Mouse (Mus musculus) hindbrain, embryonic 11.5 days (tissue): ENCODE measurements around the gene Eef2k. TPM values are rescaled to one million over a fixed set of nuclear protein-coding genes. Genes with fewer than 3 reads are reported as not detected.
"Not testable (repeated sequence)": the region's sequence is repeated elsewhere in the genome, so short reads cannot be mapped to it uniquely, and the experiment has no call there.

ENCODE experiments used
- ATAC-seq: fragments of 200-750 bp; cut with Nextera tagmentation; 2 replicates; pipeline ENCODE4 v1.8.0; 2017; ENCODE audit warnings: mild to moderate bottlenecking, moderate TSS enrichment, moderate library complexity; ENCODE audit not compliant: low FRiP score
- DNase-seq: peaks from one replicate; pipeline ENCODE4 v3.0.0-alpha.2; 2015; ENCODE audit warnings: low spot score
- H3K27ac ChIP-seq: fragments of 300-500 bp; sonication (generic); 2 replicates; pipeline ENCODE4 v1.5.1; 2014; ENCODE audit warnings: mild to moderate bottlenecking, low read depth, low read length
- H3K27me3 ChIP-seq: fragments of 300-500 bp; sonication (generic); 2 replicates; pipeline ENCODE4 v1.6.1; 2014; ENCODE audit warnings: mild to moderate bottlenecking, low read length, moderate library complexity, mixed read lengths; ENCODE audit not compliant: control insufficient read depth, insufficient read depth
- H3K36me3 ChIP-seq: fragments of 300-500 bp; sonication (generic); 2 replicates; pipeline ENCODE4 v1.6.1; 2014; ENCODE audit warnings: mild to moderate bottlenecking, low read length, moderate library complexity, mixed read lengths; ENCODE audit not compliant: control insufficient read depth, insufficient read depth
- H3K4me1 ChIP-seq: fragments of 300-500 bp; sonication (generic); replicated peaks from 2 replicates; pipeline ENCODE4 v1.6.1; 2014; ENCODE audit warnings: low read length, mixed read lengths; ENCODE audit not compliant: control insufficient read depth, insufficient read depth
- H3K4me2 ChIP-seq: fragments of 300-500 bp; sonication (generic); replicated peaks from 2 replicates; pipeline ENCODE4 v1.6.1; 2014; ENCODE audit warnings: mild to moderate bottlenecking, low read depth, low read length
- H3K4me3 ChIP-seq: fragments of 300-500 bp; sonication (generic); 2 replicates; pipeline ENCODE4 v1.5.1; 2014; ENCODE audit warnings: low read depth, low read length
- H3K9ac ChIP-seq: fragments of 300-500 bp; sonication (generic); 2 replicates; pipeline ENCODE4 v1.6.1; 2014; ENCODE audit warnings: low read depth, low read length
- H3K9me3 ChIP-seq: fragments of 300-500 bp; sonication (generic); 2 replicates; pipeline ENCODE4 v1.6.1; 2016; ENCODE audit warnings: low read length; ENCODE audit not compliant: control insufficient read depth
- WGBS: fragments of 180-500 bp; shearing (Covaris S2); extraction: QIAGEN DNeasy Blood & Tissue Kit; methylation state at CpG from one replicate; pipeline ENCODE4 v1.1.7; 2014; 5-methylcytosine and 5-hydroxymethylcytosine counted together
- polyA plus RNA-seq: library from polyadenylated mRNA; unstranded; fragments of >200 nt; fragmentation: Nextera tagmentation; extraction: Ambion mirVana; gene quantifications from 2 replicates; pipeline ENCODE4 v1.2.1, GENCODE M21; 2014

Gene Eef2k
- polyA plus RNA-seq, 1 experiment from 2014 or later, result 8.5 TPM

- Histone ChIP-seq H3K27me3 (no peaks in the 10 kb centered on the region), H3K9ac (no peak overlapping the region), H3K27ac (no peak overlapping the region), H3K36me3 (no peaks in the 10 kb centered on the region), H3K4me2 (no peak overlapping the region), H3K4me1 (no peaks in the 10 kb centered on the region), H3K9me3 (no peaks in the 10 kb centered on the region), H3K4me3 (no peak overlapping the region)
- ATAC-seq (no peak), DNase-seq (no peak)
- 65% methylated on average over 7 of the region's 8 CpGs for WGBS
Measured at GRCm38 (mm10) chr7:120943936-120944509, 101.4 kb downstream of the Eef2k start.

- H3K9me3 ChIP-seq, H3K4me1 ChIP-seq, H3K27ac ChIP-seq, ATAC-seq, H3K36me3 ChIP-seq, H3K4me3 ChIP-seq, H3K4me2 ChIP-seq, H3K9ac ChIP-seq, H3K27me3 ChIP-seq, DNase-seq: not testable (repeated sequence)
- 86% methylated on average over 7 of the region's 7 CpGs for WGBS
Measured at GRCm38 (mm10) chr7:120953591-120953990, 111.0 kb downstream of the Eef2k start.

Other genes with a start within 250 kb of the Eef2k start
- 200 and 206 TPM in 2 replicates for gene Uqcrc2, start 207.7 kb upstream of the Eef2k start, polyA plus RNA-seq
- 0.20 and 0.80 TPM in 2 replicates for gene Pdzd9, start 172.5 kb upstream of the Eef2k start, polyA plus RNA-seq
- gene Mosmo, start 165.2 kb upstream of the Eef2k start, polyA plus RNA-seq, result 13.2 and 16.6 TPM in 2 replicates
- gene Vwa3a, start 103.5 kb upstream of the Eef2k start, polyA plus RNA-seq, result 0.96 and 1.5 TPM in 2 replicates
- gene Gm5737, start 30.5 kb upstream of the Eef2k start, polyA plus RNA-seq, result not detected in 2 replicates
- 16.4 and 17.1 TPM in 2 replicates for gene Polr3e, start 74.9 kb downstream of the Eef2k start, polyA plus RNA-seq
- 17.9 and 19.2 TPM in 2 replicates for gene Cdr2, start 139.5 kb downstream of the Eef2k start, polyA plus RNA-seq
- 0.13 and 0.66 TPM in 2 replicates for gene Mfsd13b, start 139.7 kb downstream of the Eef2k start, polyA plus RNA-seq
- gene Mettl9, start 191.6 kb downstream of the Eef2k start, polyA plus RNA-seq, result 266 and 279 TPM in 2 replicates
- gene Igsf6, start 231.7 kb downstream of the Eef2k start, polyA plus RNA-seq, result 1.2 and 1.7 TPM in 2 replicates
- 0.08 and 0.29 TPM in 2 replicates for gene Otoa, start 238.8 kb downstream of the Eef2k start, polyA plus RNA-seq